In the genomic region with DNA sequence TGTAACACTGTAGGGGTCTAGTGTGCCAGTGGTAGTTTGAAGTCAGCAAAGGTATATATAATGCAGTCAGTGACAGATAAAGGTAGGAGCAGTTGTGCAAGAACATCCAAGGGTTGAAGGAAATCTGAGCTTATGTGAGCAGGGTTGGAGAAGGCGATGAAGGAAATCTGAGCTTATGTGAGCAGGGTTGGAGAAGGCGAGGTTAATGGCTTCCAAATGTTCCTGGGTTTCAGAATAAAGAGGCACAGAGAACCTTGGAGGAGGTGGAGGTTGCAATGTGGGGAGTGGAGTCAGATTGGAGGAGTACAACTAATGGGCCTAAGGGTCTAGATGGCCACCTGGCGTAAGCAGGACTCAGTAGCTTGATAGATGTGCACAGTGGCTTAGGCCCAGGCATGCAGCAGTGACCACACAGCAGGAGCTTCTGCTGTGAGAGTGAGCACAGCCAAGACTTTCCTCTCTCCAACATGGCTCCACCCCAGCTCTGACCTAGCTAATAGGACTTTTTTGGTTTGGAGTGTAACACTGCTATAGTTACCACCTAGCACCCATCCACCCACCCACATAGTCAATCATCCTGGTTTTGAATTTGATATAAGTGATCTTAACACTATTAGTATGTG, we compare ENCODE assay signal across 15 mouse cellular contexts. TPM values are rescaled to one million over a fixed set of nuclear protein-coding genes. Genes with fewer than 3 reads are reported as not detected.
DNase-seq lines count a peak whose midpoint lies in the region; ATAC-seq and TF ChIP-seq lines count a peak whose summit lies in the region.
"Had no signal": no experiment of that assay in that cellular context is flagged by ENCODE, and none has a peak within 500 bp of the region (broad histone marks: within the 10 kb centered on the region; RNA-seq: fewer than 3 reads in every experiment).

No protein-coding gene starts in this region.

- TF ChIP-seq CTCF in intestine, postnatal 0 days (IDR thresholded peaks at IDR 0.05; ENCODE audit: low read depth): no peak

- H3K36me3 ChIP-seq in ES-E14 (ENCODE audit: control insufficient read depth, insufficient read depth, low read length, poor library complexity, severe bottlenecking): peaks cover 28% of the 10 kb centered on the region
- peaks cover 49% of the 10 kb centered on the region for H3K36me3 ChIP-seq in embryonic facial prominence, embryonic 10.5 days (replicated peaks)
- H3K36me3 ChIP-seq in limb, embryonic 12.5 days: peaks cover 34% of the 10 kb centered on the region
- peaks cover 3% of the 10 kb centered on the region; the same call in 1 of the 2 replicates for H3K36me3 ChIP-seq in intestine, postnatal 0 days (ENCODE audit: control insufficient read depth, insufficient read depth)

- DNase-seq in embryo, embryonic 10 days (ENCODE audit: low spot score): peak; percentile 44
- DNase-seq in embryo, embryonic 9.5 days (ENCODE audit: extremely low spot score): no peak
- DNase-seq in ES-E14 (ENCODE audit: low read depth, low spot score): no peak
- DNase-seq in embryonic facial prominence, embryonic 10.5 days (ENCODE audit: low spot score): peak; percentile 29
- DNase-seq in adipocyte (ENCODE audit: low spot score): no peak
- DNase-seq: gastrocnemius, postnatal 36 days; heart, postnatal 10 days; kidney, adult 9 months; lung, postnatal 4 days had no signal

- peaks cover 10 to 13% of the 10 kb centered on the region in 2 experiments; a peak in 3 of 4 replicates for H3K4me1 ChIP-seq in ES-E14 (ENCODE audit: control insufficient read depth in 2 of 2, insufficient read depth in 2 of 2, low read length in 2 of 2, poor library complexity in 1 of 2)
- H3K4me1 ChIP-seq in embryonic facial prominence, embryonic 10.5 days: peaks cover 14% of the 10 kb centered on the region
- H3K4me1 ChIP-seq in limb, embryonic 12.5 days (replicated peaks): peaks cover 19% of the 10 kb centered on the region
- H3K4me1 ChIP-seq in intestine, postnatal 0 days (replicated peaks; ENCODE audit: control insufficient read depth, insufficient read depth, low read length): no peaks in the 10 kb centered on the region
- H3K4me1 ChIP-seq: forebrain, embryonic 15.5 days; midbrain, embryonic 13.5 days had no signal

- no peak overlapping the region for H3K4me2 ChIP-seq in limb, embryonic 12.5 days
- H3K4me2 ChIP-seq in intestine, postnatal 0 days (replicated peaks; ENCODE audit: low read depth): no peak overlapping the region
- H3K4me2 ChIP-seq: forebrain, embryonic 15.5 days; midbrain, embryonic 13.5 days had no signal

- ATAC-seq in limb, embryonic 12.5 days (ENCODE audit: insufficient number of reproducible peaks, insufficient read depth, low FRiP score, low TSS enrichment, low read depth): no peak
- ATAC-seq in intestine, postnatal 0 days: no peak
- ATAC-seq in CD4-positive, CD25-positive, alpha-beta regulatory T cell, adult 4 months: no peak
- ATAC-seq: forebrain, embryonic 15.5 days; hindbrain, postnatal 0 days; midbrain, embryonic 13.5 days had no signal

- peak overlapping the region; percentile 6; the same call in 1 of the 2 replicates for H3K27ac ChIP-seq in ES-E14 (ENCODE audit: insufficient read depth, low read depth, low read length, poor library complexity, severe bottlenecking)
- peak overlapping the region; percentile 40; the same call in 1 of the 2 replicates for H3K27ac ChIP-seq in embryonic facial prominence, embryonic 10.5 days (replicated peaks)
- peak overlapping the region; percentile 62 for H3K27ac ChIP-seq in limb, embryonic 12.5 days
- no peak overlapping the region for H3K27ac ChIP-seq in intestine, postnatal 0 days (ENCODE audit: low read depth, low read length)
- H3K27ac ChIP-seq: forebrain, embryonic 15.5 days; hindbrain, postnatal 0 days; midbrain, embryonic 13.5 days had no signal

- in situ Hi-C loops in ES-E14 (cut with MboI; ENCODE audit: low sequenced_read_pairs in 2 of 2, unreplicated experiment in 2 of 2): no loop called here

- no peak overlapping the region for H3K9ac ChIP-seq in ES-E14 (ENCODE audit: insufficient read depth, low read depth, low read length, poor library complexity, severe bottlenecking)
- H3K9ac ChIP-seq in limb, embryonic 12.5 days (replicated peaks): no peak overlapping the region
- no peak overlapping the region for H3K9ac ChIP-seq in intestine, postnatal 0 days (ENCODE audit: low read depth, low read length)
- H3K9ac ChIP-seq: forebrain, embryonic 15.5 days; midbrain, embryonic 13.5 days had no signal

- no peaks in the 10 kb centered on the region for H3K9me3 ChIP-seq in ES-E14 (ENCODE audit: control insufficient read depth, insufficient read depth, low read depth, low read length)
- H3K9me3 ChIP-seq in embryonic facial prominence, embryonic 10.5 days: no peaks in the 10 kb centered on the region
- no peaks in the 10 kb centered on the region for H3K9me3 ChIP-seq in limb, embryonic 12.5 days
- no peaks in the 10 kb centered on the region for H3K9me3 ChIP-seq in intestine, postnatal 0 days (ENCODE audit: control insufficient read depth)
- H3K9me3 ChIP-seq: forebrain, embryonic 15.5 days; midbrain, embryonic 13.5 days had no signal

- 47% methylated on average over 3 of the region's 3 CpGs for WGBS in embryonic facial prominence, embryonic 10.5 days
- WGBS in limb, embryonic 12.5 days: 28% methylated on average over 3 of the region's 3 CpGs
- 81% methylated on average over 3 of the region's 3 CpGs for WGBS in intestine, postnatal 0 days

- no peaks in the 10 kb centered on the region for H3K27me3 ChIP-seq in embryonic facial prominence, embryonic 10.5 days (replicated peaks; ENCODE audit: low read depth, poor library complexity, severe bottlenecking)
- no peaks in the 10 kb centered on the region for H3K27me3 ChIP-seq in limb, embryonic 12.5 days
- no peaks in the 10 kb centered on the region for H3K27me3 ChIP-seq in intestine, postnatal 0 days (replicated peaks; ENCODE audit: control insufficient read depth, insufficient read depth, low read length)
- H3K27me3 ChIP-seq: forebrain, embryonic 15.5 days; midbrain, embryonic 13.5 days had no signal

- no peak overlapping the region for H3K4me3 ChIP-seq in ES-E14 (ENCODE audit: insufficient read depth in 1 of 2, low read depth in 1 of 2, low read length in 2 of 2, poor library complexity in 1 of 2, severe bottlenecking in 1 of 2)
- no peak overlapping the region for H3K4me3 ChIP-seq in embryonic facial prominence, embryonic 10.5 days
- no peak overlapping the region for H3K4me3 ChIP-seq in limb, embryonic 12.5 days (replicated peaks)
- no peak overlapping the region for H3K4me3 ChIP-seq in intestine, postnatal 0 days (ENCODE audit: low read depth, low read length)
- H3K4me3 ChIP-seq: forebrain, embryonic 15.5 days; midbrain, embryonic 13.5 days had no signal

TF ChIP-seq in ES-E14, 5 proteins besides CTCF, POLR2A, EP300 and RAD21:
- no peak for TF ChIP-seq ZC3H11A (IDR thresholded peaks at IDR 0.05; ENCODE audit: borderline replicate concordance, low read depth, low read length)
- TF ChIP-seq MAFK (IDR thresholded peaks at IDR 0.05; ENCODE audit: insufficient read depth, low read depth, low read length): no peak
- TF ChIP-seq ZNF384 (IDR thresholded peaks at IDR 0.05; ENCODE audit: low read depth, low read length): no peak
- no peak for TF ChIP-seq CHD2 (IDR thresholded peaks at IDR 0.05; ENCODE audit: low read depth, low read length)
- no peak for TF ChIP-seq HCFC1 (IDR thresholded peaks at IDR 0.05; ENCODE audit: borderline replicate concordance, insufficient read depth, low read length)

RNA-seq across cellular contexts. Expression of a gene that starts 18.0 kb away (rescaled TPM):
- total RNA-seq in ES-E14 (2012; rRNA removed): 11.0 and 13.3 TPM in 2 replicates
- 10.4 and 11.4 TPM in 2 replicates for polyA plus RNA-seq in embryonic facial prominence, embryonic 10.5 days (2016; fragmentation: Nextera tagmentation; extraction: Ambion mirVana)
- polyA plus RNA-seq in limb, embryonic 12.5 days (2016; fragmentation: Nextera tagmentation; extraction: Ambion mirVana): 11.6 and 13.6 TPM in 2 replicates
- 10.5 and 11.7 TPM in 2 replicates for polyA plus RNA-seq in intestine, postnatal 0 days (2015; fragmentation: Nextera tagmentation; extraction: Ambion mirVana)
- 10 to 100 TPM; 22.8 to 23.1 TPM for polyA plus RNA-seq in CD4-positive, CD25-positive, alpha-beta regulatory T cell, adult 4 months (2017; shearing (Covaris generic))

RNA-seq across cellular contexts. Expression of a gene that starts 18.2 kb away (rescaled TPM):
- 96.6 and 110 TPM in 2 replicates for total RNA-seq in ES-E14 (2012; rRNA removed)
- 49.3 and 51.5 TPM in 2 replicates for polyA plus RNA-seq in embryonic facial prominence, embryonic 10.5 days (2016; fragmentation: Nextera tagmentation; extraction: Ambion mirVana)
- 51.1 and 56.7 TPM in 2 replicates for polyA plus RNA-seq in limb, embryonic 12.5 days (2016; fragmentation: Nextera tagmentation; extraction: Ambion mirVana)
- 24.9 and 27.2 TPM in 2 replicates for polyA plus RNA-seq in intestine, postnatal 0 days (2015; fragmentation: Nextera tagmentation; extraction: Ambion mirVana)
- polyA plus RNA-seq in CD4-positive, CD25-positive, alpha-beta regulatory T cell, adult 4 months (2017; shearing (Covaris generic)): 10 to 100 TPM; 14.2 to 15.9 TPM

RNA-seq across cellular contexts. Expression of a gene that starts 45.3 kb away (rescaled TPM):
- 56.6 and 73.8 TPM in 2 replicates for total RNA-seq in ES-E14 (2012; rRNA removed)
- polyA plus RNA-seq in embryonic facial prominence, embryonic 10.5 days (2016; fragmentation: Nextera tagmentation; extraction: Ambion mirVana): 121 and 133 TPM in 2 replicates
- polyA plus RNA-seq in limb, embryonic 12.5 days (2016; fragmentation: Nextera tagmentation; extraction: Ambion mirVana): 117 and 124 TPM in 2 replicates
- 71.8 and 73.0 TPM in 2 replicates for polyA plus RNA-seq in intestine, postnatal 0 days (2015; fragmentation: Nextera tagmentation; extraction: Ambion mirVana)
- 10 to 100 TPM; 18.6 to 23.3 TPM for polyA plus RNA-seq in CD4-positive, CD25-positive, alpha-beta regulatory T cell, adult 4 months (2017; shearing (Covaris generic))

Comparison
In these comparisons a context has a peak if more than half of its experiments do, and no peak if none do; other contexts are left out.
1. DNase-seq: peak in embryo, embryonic 10 days (single experiment) and embryonic facial prominence, embryonic 10.5 days (single experiment); none in embryo, embryonic 9.5 days (single experiment), ES-E14 (single experiment) and adipocyte (single experiment).